In the genomic region with DNA sequence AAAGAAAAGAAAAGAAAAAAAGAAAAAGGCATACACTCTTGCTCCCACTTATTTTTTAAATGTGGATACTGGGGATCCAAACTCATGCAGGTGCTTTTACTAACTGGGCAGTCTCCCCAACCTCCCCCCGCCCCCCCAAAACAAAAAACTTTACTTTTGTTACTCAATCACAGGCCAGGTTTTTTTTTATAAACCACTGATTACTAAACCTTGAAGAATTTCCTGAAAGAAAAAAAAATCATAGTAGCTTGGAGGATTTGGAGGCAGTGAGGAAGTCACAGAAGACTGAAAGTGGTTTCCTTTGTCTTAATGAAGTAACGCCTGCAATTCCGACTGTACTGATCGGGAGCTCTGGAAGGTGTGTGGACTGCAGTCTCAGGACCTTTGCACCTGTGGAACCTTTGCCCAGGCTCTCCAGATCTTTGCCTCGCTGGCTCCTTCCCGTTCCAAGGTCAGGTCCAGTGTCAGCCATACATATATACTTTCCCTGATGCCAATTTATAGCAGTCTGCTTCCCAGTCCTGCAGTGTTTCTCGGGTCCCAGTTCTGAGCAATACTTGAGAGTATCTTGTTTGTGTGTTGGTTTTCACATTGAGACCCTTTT, we compare ENCODE assay signal across 18 mouse cellular contexts. TPM values are rescaled to one million over a fixed set of nuclear protein-coding genes. Genes with fewer than 3 reads are reported as not detected.
DNase-seq lines count a peak whose midpoint lies in the region; ATAC-seq and TF ChIP-seq lines count a peak whose summit lies in the region.
"Had no signal": no experiment of that assay in that cellular context is flagged by ENCODE, and none has a peak within 500 bp of the region (broad histone marks: within the 10 kb centered on the region; RNA-seq: fewer than 3 reads in every experiment).

No protein-coding gene starts in this region.

- no peak overlapping the region for H3ac ChIP-seq in myocyte (ENCODE audit: control insufficient read depth, insufficient read length)

- no peak overlapping the region for H3K4me2 ChIP-seq in heart, embryonic 11.5 days
- no peak overlapping the region for H3K4me2 ChIP-seq in liver, embryonic 13.5 days
- no peak overlapping the region for H3K4me2 ChIP-seq in liver, embryonic 11.5 days
- peak overlapping the region; percentile 51 for H3K4me2 ChIP-seq in myocyte (ENCODE audit: low read depth)
- H3K4me2 ChIP-seq in midbrain, embryonic 11.5 days: no peak overlapping the region
- H3K4me2 ChIP-seq: neural tube, embryonic 12.5 days had no signal

- TF ChIP-seq POLR2A in embryonic fibroblast, embryonic 13.5 days (IDR thresholded peaks at IDR 0.05; ENCODE audit: low read depth, low read length): no peak
- no peak for TF ChIP-seq POLR2A in myocyte (IDR thresholded peaks at IDR 0.05; ENCODE audit: insufficient read length, low read depth)

- WGBS in heart, embryonic 11.5 days (ENCODE audit: insufficient replicate concordance): 77% methylated on average over 7 of the region's 7 CpGs
- 54% methylated on average over 7 of the region's 7 CpGs for WGBS in liver, embryonic 13.5 days (ENCODE audit: insufficient replicate concordance)
- 64% methylated on average over 7 of the region's 7 CpGs for WGBS in liver, embryonic 11.5 days
- WGBS in midbrain, embryonic 11.5 days: 86% methylated on average over 7 of the region's 7 CpGs

- TF ChIP-seq CTCF in embryonic fibroblast, embryonic 13.5 days (IDR thresholded peaks at IDR 0.05; ENCODE audit: borderline replicate concordance, insufficient read depth, low read length): no peak

- H3K36me3 ChIP-seq in heart, embryonic 11.5 days (ENCODE audit: control insufficient read depth, insufficient read depth, low read length): no peaks in the 10 kb centered on the region
- peaks cover 6% of the 10 kb centered on the region; the same call in 1 of the 2 replicates for H3K36me3 ChIP-seq in liver, embryonic 13.5 days
- H3K36me3 ChIP-seq in liver, embryonic 11.5 days (ENCODE audit: control insufficient read depth, insufficient read depth, low read length): no peaks in the 10 kb centered on the region
- H3K36me3 ChIP-seq in myocyte (ENCODE audit: control insufficient read depth, insufficient read depth): no peaks in the 10 kb centered on the region
- H3K36me3 ChIP-seq in midbrain, embryonic 11.5 days (ENCODE audit: control insufficient read depth, insufficient read depth, low read length): no peaks in the 10 kb centered on the region
- H3K36me3 ChIP-seq: neural tube, embryonic 12.5 days had no signal

- no peak overlapping the region for H3K4me3 ChIP-seq in heart, embryonic 11.5 days (ENCODE audit: low read depth, low read length)
- H3K4me3 ChIP-seq in liver, embryonic 13.5 days (replicated peaks): no peak overlapping the region
- H3K4me3 ChIP-seq in liver, embryonic 11.5 days (ENCODE audit: low read depth, low read length): no peak overlapping the region
- H3K4me3 ChIP-seq in embryonic fibroblast, embryonic 13.5 days (ENCODE audit: insufficient read depth, low read length): no peak overlapping the region
- no peak overlapping the region for H3K4me3 ChIP-seq in myocyte
- no peak overlapping the region for H3K4me3 ChIP-seq in midbrain, embryonic 11.5 days (ENCODE audit: low read depth, low read length)
- H3K4me3 ChIP-seq: erythroblast, embryonic 14.5 days; limb, embryonic 10.5 days; neural tube, embryonic 12.5 days had no signal

- ATAC-seq in heart, embryonic 11.5 days (replicated peaks; ENCODE audit: insufficient number of reproducible peaks, low FRiP score, low TSS enrichment): no peak
- no peak for ATAC-seq in liver, embryonic 13.5 days (ENCODE audit: low read depth)
- no peak for ATAC-seq in liver, embryonic 11.5 days (replicated peaks; ENCODE audit: low FRiP score)
- no peak for ATAC-seq in midbrain, embryonic 11.5 days (ENCODE audit: low FRiP score)
- ATAC-seq: forebrain, embryonic 16.5 days had no signal

- H3K9me3 ChIP-seq in heart, embryonic 11.5 days (replicated peaks; ENCODE audit: control insufficient read depth, low read length): no peaks in the 10 kb centered on the region
- no peaks in the 10 kb centered on the region for H3K9me3 ChIP-seq in liver, embryonic 13.5 days (replicated peaks)
- no peaks in the 10 kb centered on the region for H3K9me3 ChIP-seq in liver, embryonic 11.5 days (ENCODE audit: control insufficient read depth, low read length)
- no peaks in the 10 kb centered on the region for H3K9me3 ChIP-seq in midbrain, embryonic 11.5 days (ENCODE audit: control insufficient read depth, low read length)
- H3K9me3 ChIP-seq: limb, embryonic 10.5 days; neural tube, embryonic 12.5 days had no signal

- no peak overlapping the region for H3K27ac ChIP-seq in heart, embryonic 11.5 days (ENCODE audit: low read depth, low read length)
- no peak overlapping the region for H3K27ac ChIP-seq in liver, embryonic 13.5 days
- no peak overlapping the region for H3K27ac ChIP-seq in liver, embryonic 11.5 days (ENCODE audit: low read depth, low read length)
- H3K27ac ChIP-seq in embryonic fibroblast, embryonic 13.5 days (ENCODE audit: insufficient read depth, low read length): peak overlapping the region; percentile 81
- no peak overlapping the region for H3K27ac ChIP-seq in midbrain, embryonic 11.5 days (ENCODE audit: low read depth, low read length)
- H3K27ac ChIP-seq: kidney, postnatal 0 days; limb, embryonic 10.5 days; neural tube, embryonic 12.5 days had no signal

- peaks cover 38% of the 10 kb centered on the region for H3K4me1 ChIP-seq in heart, embryonic 11.5 days (ENCODE audit: control insufficient read depth, insufficient read depth, low read length)
- peaks cover 62% of the 10 kb centered on the region for H3K4me1 ChIP-seq in liver, embryonic 13.5 days (replicated peaks)
- peaks cover 31% of the 10 kb centered on the region for H3K4me1 ChIP-seq in liver, embryonic 11.5 days (replicated peaks; ENCODE audit: control insufficient read depth, insufficient read depth, low read length)
- H3K4me1 ChIP-seq in embryonic fibroblast, embryonic 13.5 days (ENCODE audit: control insufficient read depth, insufficient read depth, low read length): peaks cover 14% of the 10 kb centered on the region
- peaks cover 9% of the 10 kb centered on the region for H3K4me1 ChIP-seq in midbrain, embryonic 11.5 days (ENCODE audit: control insufficient read depth, insufficient read depth, low read length)

- H3K79me2 ChIP-seq in myocyte (ENCODE audit: control insufficient read depth, insufficient read depth): peaks cover 21% of the 10 kb centered on the region

- no peak for DNase-seq in heart, adult 18-20 months
- no peak for DNase-seq in liver, embryonic 13.5 days
- no peak for DNase-seq in liver, embryonic 11.5 days (ENCODE audit: low spot score)
- no peak for DNase-seq in urinary bladder, postnatal 14 days (ENCODE audit: low spot score)
- no peak for DNase-seq in midbrain, embryonic 11.5 days (ENCODE audit: low spot score, missing footprints)
- DNase-seq: cerebellum, adult 11 months; cerebellum, postnatal 25 days; lung, adult 18-20 months; right cerebral cortex, postnatal 25 days; thymus, adult 18-20 months had no signal

- no peaks in the 10 kb centered on the region for H3K27me3 ChIP-seq in heart, embryonic 11.5 days (ENCODE audit: control insufficient read depth, insufficient read depth, low read length)
- H3K27me3 ChIP-seq in liver, embryonic 13.5 days: 0 out of 2 replicates have a peak, but pooled peaks cover 5% of the 10 kb centered on the region
- no peaks in the 10 kb centered on the region for H3K27me3 ChIP-seq in liver, embryonic 11.5 days (replicated peaks; ENCODE audit: control insufficient read depth, insufficient read depth, low read length)
- no peaks in the 10 kb centered on the region for H3K27me3 ChIP-seq in myocyte (ENCODE audit: control insufficient read depth, insufficient read depth, insufficient read length)
- no peaks in the 10 kb centered on the region for H3K27me3 ChIP-seq in midbrain, embryonic 11.5 days (ENCODE audit: control insufficient read depth, insufficient read depth, low read length)

- H3K9ac ChIP-seq in heart, embryonic 11.5 days (ENCODE audit: low read depth, low read length): peak overlapping the region; percentile 22; the same call in 1 of the 2 replicates
- peak overlapping the region; percentile 4; the same call in 1 of the 2 replicates for H3K9ac ChIP-seq in liver, embryonic 13.5 days
- no peak overlapping the region for H3K9ac ChIP-seq in liver, embryonic 11.5 days (ENCODE audit: low read depth, low read length)
- H3K9ac ChIP-seq in midbrain, embryonic 11.5 days (ENCODE audit: low read length): no peak overlapping the region
- H3K9ac ChIP-seq: neural tube, embryonic 12.5 days had no signal

TF ChIP-seq in myocyte, 11 proteins besides CTCF, POLR2A, EP300 and RAD21:
- TF ChIP-seq MAX (IDR thresholded peaks at IDR 0.05; ENCODE audit: low read depth) (no peak), REST (IDR thresholded peaks at IDR 0.05; ENCODE audit: insufficient read depth, insufficient read length) (no peak), SRF (IDR thresholded peaks at IDR 0.05; ENCODE audit: control insufficient read depth, insufficient read length, low read depth) (no peak), E2F4 (IDR thresholded peaks at IDR 0.05; ENCODE audit: insufficient read depth) (no peak), TCF3 (IDR thresholded peaks at IDR 0.05; ENCODE audit: insufficient read length, low read depth) (no peak), POLR2AphosphoS2 (IDR thresholded peaks at IDR 0.05; ENCODE audit: insufficient read length, low read depth) (no peak)
TF ChIP-seq in myocyte: peak in this region for 0.

RNA-seq across cellular contexts. Expression of a gene that starts 2.3 kb away (rescaled TPM):
- polyA plus RNA-seq in heart, embryonic 11.5 days (2014; fragmentation: Nextera tagmentation; extraction: Ambion mirVana): 27.8 and 32.0 TPM in 2 replicates
- total RNA-seq in heart, adult 18-20 months (2021): 10 to 100 TPM; 85.9 to 89.3 TPM
- 21.9 and 25.3 TPM in 2 replicates for polyA plus RNA-seq in liver, embryonic 13.5 days (2015; fragmentation: Nextera tagmentation; extraction: Ambion mirVana)
- 19.3 TPM in 2 replicates for polyA plus RNA-seq in liver, embryonic 11.5 days (2014; fragmentation: Nextera tagmentation; extraction: Ambion mirVana)
- polyA plus RNA-seq in embryonic fibroblast, embryonic 13.5 days (2011; ENCODE audit: insufficient read length, low read depth, missing spikeins): 56.7 and 56.9 TPM in 2 replicates
- polyA plus RNA-seq in myocyte (2012; fragmentation: generic; extraction: Trizol): 12.3 TPM
- 32.9 and 35.6 TPM in 2 replicates for polyA plus RNA-seq in midbrain, embryonic 11.5 days (2014; fragmentation: Nextera tagmentation; extraction: Ambion mirVana)

RNA-seq across cellular contexts. Expression of a gene that starts 50.3 kb away (rescaled TPM):
- 20.0 and 20.1 TPM in 2 replicates for polyA plus RNA-seq in heart, embryonic 11.5 days (2014; fragmentation: Nextera tagmentation; extraction: Ambion mirVana)
- 10 to 100 TPM; 14.0 to 14.2 TPM for total RNA-seq in heart, adult 18-20 months (2021)
- polyA plus RNA-seq in liver, embryonic 13.5 days (2015; fragmentation: Nextera tagmentation; extraction: Ambion mirVana): 15.5 and 16.7 TPM in 2 replicates
- polyA plus RNA-seq in liver, embryonic 11.5 days (2014; fragmentation: Nextera tagmentation; extraction: Ambion mirVana): 29.1 and 30.0 TPM in 2 replicates
- 9.3 and 11.4 TPM in 2 replicates for polyA plus RNA-seq in embryonic fibroblast, embryonic 13.5 days (2011; ENCODE audit: insufficient read length, low read depth, missing spikeins)
- polyA plus RNA-seq in myocyte (2012; fragmentation: generic; extraction: Trizol): 20.3 TPM
- 20.8 and 23.3 TPM in 2 replicates for polyA plus RNA-seq in midbrain, embryonic 11.5 days (2014; fragmentation: Nextera tagmentation; extraction: Ambion mirVana)

Comparison
In these comparisons a context has a peak if more than half of its experiments do, and no peak if none do; other contexts are left out.
1. H3K9ac ChIP-seq: peak in heart, embryonic 11.5 days (single experiment) and liver, embryonic 13.5 days (single experiment); none in liver, embryonic 11.5 days (single experiment) and midbrain, embryonic 11.5 days (single experiment).